Mouse (Mus musculus) limb, embryonic 10.5 days (tissue): ENCODE measurements at regions not wholly inside any gene's neighbourhood (a gene's known extent, or its start where the extent isn't known, plus 50 kb on each side); places are given as distances from the start of the nearest gene placed in this dataset.

Source experiments
- DNase-seq: peaks from one replicate; pipeline ENCODE4 v3.0.0-alpha.2; 2017; ENCODE audit warnings: low spot score
- H3K27ac ChIP-seq: fragments of 300-500 bp; sonication (generic); 2 replicates; pipeline ENCODE4 v1.5.1; 2016; ENCODE audit warnings: mild to moderate bottlenecking
- H3K27me3 ChIP-seq: fragments of 300-500 bp; sonication (generic); 2 replicates; pipeline ENCODE4 v1.6.1; 2016; ENCODE audit warnings: low read depth, mild to moderate bottlenecking; ENCODE audit not compliant: poor library complexity, severe bottlenecking
- H3K36me3 ChIP-seq: fragments of 300-500 bp; sonication (generic); 2 replicates; pipeline ENCODE4 v1.6.1; 2016; ENCODE audit warnings: mild to moderate bottlenecking, moderate library complexity
- H3K4me1 ChIP-seq: fragments of 300-500 bp; sonication (generic); 2 replicates; pipeline ENCODE4 v1.6.1; 2016
- H3K4me3 ChIP-seq: fragments of 300-500 bp; sonication (generic); 2 replicates; pipeline ENCODE4 v1.5.1; 2016; ENCODE audit warnings: mild to moderate bottlenecking, moderate library complexity
- H3K9me3 ChIP-seq: fragments of 300-500 bp; sonication (generic); replicated peaks from 2 replicates; pipeline ENCODE4 v1.6.1; 2016; ENCODE audit warnings: mild to moderate bottlenecking
- WGBS: fragments of 180-500 bp; shearing (Covaris S2); methylation state at CpG from one replicate; pipeline ENCODE4 v1.1.7; 2016; 5-methylcytosine and 5-hydroxymethylcytosine counted together

DNA sequence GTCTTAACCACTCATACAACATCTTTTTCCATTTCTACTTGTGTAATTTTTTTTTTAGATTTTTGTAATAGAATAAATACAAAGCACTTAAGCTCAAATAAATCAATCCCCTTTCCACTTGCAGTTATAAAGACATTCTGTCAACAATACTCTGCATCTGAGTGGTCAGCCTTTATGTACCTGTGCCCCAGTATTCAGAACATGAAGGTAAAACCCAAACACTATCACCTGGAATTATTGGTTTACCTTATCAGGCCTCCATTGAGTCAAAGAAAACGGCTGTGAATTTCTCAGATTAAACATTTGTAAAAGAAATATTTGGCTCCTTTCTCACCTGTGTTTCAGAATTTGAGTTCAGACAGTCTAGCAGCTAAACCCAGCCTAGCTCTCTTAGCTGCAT is 422.0 kb upstream of the Sptlc3 start:
- no peak overlapping the region for H3K27ac ChIP-seq
- no peaks in the 10 kb centered on the region for H3K27me3 ChIP-seq
- no peaks in the 10 kb centered on the region for H3K36me3 ChIP-seq
- no peak for DNase-seq
- no peak overlapping the region for H3K4me3 ChIP-seq
- H3K4me1 ChIP-seq, result no peaks in the 10 kb centered on the region
- H3K9me3 ChIP-seq, result no peaks in the 10 kb centered on the region
- WGBS, result 84% methylated on average over 1 of the region's 1 CpGs

GRCm38 (mm10) chr2:139093487-139094066 is 400.1 kb upstream of the Sptlc3 start:
- H3K4me1 ChIP-seq, result no peaks in the 10 kb centered on the region
- H3K9me3 ChIP-seq, result no peaks in the 10 kb centered on the region
- 62% methylated on average over 6 of the region's 6 CpGs for WGBS

DNA sequence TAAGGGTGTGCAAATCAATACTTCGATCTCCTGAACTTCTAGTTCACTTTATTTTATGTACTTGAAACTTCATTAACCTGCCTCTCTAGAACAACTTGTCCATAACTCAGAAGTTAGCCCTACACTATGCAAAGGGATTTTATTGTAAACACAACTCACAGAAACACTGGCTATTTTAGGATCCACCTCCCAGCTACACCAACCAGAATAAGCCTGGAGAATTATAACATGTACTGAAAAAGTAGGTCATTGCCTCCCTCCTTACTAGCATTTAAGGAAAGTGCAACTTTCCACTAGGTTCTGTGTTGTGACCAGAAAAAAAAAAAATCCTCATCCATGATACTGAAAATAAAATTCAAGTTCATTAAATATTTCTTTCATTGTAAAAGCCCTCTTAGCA is 382.0 kb upstream of the Sptlc3 start:
- no peak overlapping the region for H3K27ac ChIP-seq
- H3K9me3 ChIP-seq, result no peaks in the 10 kb centered on the region
- 88% methylated on average over 1 of the region's 1 CpGs for WGBS
- H3K4me1 ChIP-seq, result no peaks in the 10 kb centered on the region
- H3K27me3 ChIP-seq, result no peaks in the 10 kb centered on the region
- H3K4me3 ChIP-seq, result no peak overlapping the region
- no peaks in the 10 kb centered on the region for H3K36me3 ChIP-seq
- DNase-seq, result no peak

More at GRCm38 (mm10) chr2:139093487-139094066, 400.1 kb upstream of the Sptlc3 start:
- Histone ChIP-seq H3K27me3 (no peaks in the 10 kb centered on the region), H3K27ac (no peak overlapping the region), H3K36me3 (no peaks in the 10 kb centered on the region), H3K4me3 (no peak overlapping the region)
- no peak for DNase-seq

DNA sequence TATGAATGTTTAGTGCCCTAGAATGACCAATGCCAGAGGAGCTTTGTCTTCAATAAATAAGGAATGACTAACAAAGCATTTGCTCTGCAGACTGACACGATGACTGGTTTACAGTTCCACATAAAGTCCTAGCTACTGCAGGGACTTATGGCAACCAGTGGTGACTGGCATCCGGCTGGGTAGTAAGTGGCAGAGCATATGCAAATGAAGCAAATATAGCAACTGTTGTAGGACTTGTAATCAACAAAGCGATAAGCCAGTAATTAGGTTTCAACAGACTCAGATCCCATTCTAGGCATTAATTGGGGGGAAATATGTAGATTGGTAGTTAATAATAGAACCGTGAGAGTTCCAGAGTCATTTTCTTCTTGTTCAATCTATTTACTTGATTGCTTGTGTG is 379.2 kb upstream of the Sptlc3 start:
- Histone ChIP-seq H3K27me3 (no peaks in the 10 kb centered on the region), H3K27ac (no peak overlapping the region), H3K9me3 (no peaks in the 10 kb centered on the region), H3K36me3 (no peaks in the 10 kb centered on the region), H3K4me3 (no peak overlapping the region), H3K4me1 (no peaks in the 10 kb centered on the region)
- WGBS, result 93% methylated on average over 4 of the region's 4 CpGs
- no peak for DNase-seq

- 94% methylated on average over 1 of the region's 1 CpGs for WGBS
- DNase-seq, result no peak
- H3K27me3 ChIP-seq, result no peaks in the 10 kb centered on the region
- H3K36me3 ChIP-seq, result no peaks in the 10 kb centered on the region
- no peak overlapping the region for H3K4me3 ChIP-seq
- H3K4me1 ChIP-seq, result no peaks in the 10 kb centered on the region
- H3K9me3 ChIP-seq, result no peaks in the 10 kb centered on the region
- no peak overlapping the region for H3K27ac ChIP-seq
Observed at GRCm38 (mm10) chr2:139120905-139121304, 372.8 kb upstream of the Sptlc3 start.

- Histone ChIP-seq H3K27me3 (no peaks in the 10 kb centered on the region), H3K9me3 (no peaks in the 10 kb centered on the region), H3K4me1 (no peaks in the 10 kb centered on the region), H3K36me3 (no peaks in the 10 kb centered on the region), H3K27ac (no peak overlapping the region), H3K4me3 (no peak overlapping the region)
- 76% methylated on average over 1 of the region's 1 CpGs for WGBS
- no peak for DNase-seq
Observed at GRCm38 (mm10) chr2:139132121-139132520, 361.6 kb upstream of the Sptlc3 start.

- Histone ChIP-seq H3K4me3 (no peak overlapping the region), H3K4me1 (no peaks in the 10 kb centered on the region), H3K27ac (no peak overlapping the region), H3K9me3 (no peaks in the 10 kb centered on the region), H3K27me3 (no peaks in the 10 kb centered on the region), H3K36me3 (no peaks in the 10 kb centered on the region)
- no peak for DNase-seq
- WGBS, result 82% methylated on average over 1 of the region's 1 CpGs
Observed at GRCm38 (mm10) chr2:139147004-139147403, 346.7 kb upstream of the Sptlc3 start.

DNA sequence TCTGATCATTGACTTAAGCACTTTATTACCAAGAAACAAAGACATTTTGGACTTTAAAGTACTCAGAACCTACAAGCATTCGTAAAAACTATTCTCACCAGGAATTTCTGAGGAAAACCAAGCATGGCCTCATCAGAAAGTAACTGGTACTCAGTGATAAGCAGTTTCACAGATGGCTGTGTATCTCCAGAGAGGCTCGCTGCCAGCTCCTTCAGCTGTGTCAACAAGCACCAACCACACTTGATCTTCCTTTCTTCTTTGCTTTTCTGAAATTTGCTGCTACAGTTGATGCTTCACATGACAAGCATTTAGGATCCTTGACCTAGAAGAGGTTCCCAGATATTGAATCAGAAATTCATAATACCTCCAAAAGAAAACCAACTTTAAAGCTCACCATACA is 314.1 kb upstream of the Sptlc3 start:
- DNase-seq, result no peak
- no peaks in the 10 kb centered on the region for H3K4me1 ChIP-seq
- H3K9me3 ChIP-seq, result no peaks in the 10 kb centered on the region
- no peak overlapping the region for H3K27ac ChIP-seq
- WGBS, result 76% methylated on average over 2 of the region's 2 CpGs
- H3K27me3 ChIP-seq, result no peaks in the 10 kb centered on the region
- no peaks in the 10 kb centered on the region for H3K36me3 ChIP-seq
- H3K4me3 ChIP-seq, result no peak overlapping the region

- Histone ChIP-seq H3K27ac (no peak overlapping the region), H3K36me3 (no peaks in the 10 kb centered on the region), H3K27me3 (no peaks in the 10 kb centered on the region), H3K9me3 (no peaks in the 10 kb centered on the region), H3K4me3 (no peak overlapping the region), H3K4me1 (no peaks in the 10 kb centered on the region)
- WGBS, result 88% methylated on average over 2 of the region's 2 CpGs
- no peak for DNase-seq
Observed at GRCm38 (mm10) chr2:139198281-139198680, 295.4 kb upstream of the Sptlc3 start.

DNA sequence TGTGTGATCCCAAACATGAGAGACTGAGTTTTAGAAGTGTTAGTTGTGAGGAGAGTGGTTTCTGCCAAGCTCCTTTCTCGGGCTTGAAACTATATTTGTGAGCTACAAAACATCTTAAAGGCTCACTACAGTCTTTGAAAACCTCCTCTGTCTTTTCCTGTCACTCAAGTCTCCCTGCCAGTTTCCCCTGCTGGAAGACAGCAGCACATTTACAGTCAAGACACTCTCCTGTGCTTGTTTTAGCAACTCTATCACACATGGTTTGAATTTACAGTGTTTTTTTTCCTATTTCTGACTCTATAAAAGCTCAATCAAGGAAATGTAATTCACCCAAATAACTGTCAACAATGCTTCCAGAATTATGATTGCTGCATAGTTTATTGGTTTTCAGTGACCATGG is 286.1 kb upstream of the Sptlc3 start:
- Histone ChIP-seq H3K27me3 (no peaks in the 10 kb centered on the region), H3K4me3 (no peak overlapping the region), H3K9me3 (no peaks in the 10 kb centered on the region), H3K4me1 (no peaks in the 10 kb centered on the region), H3K36me3 (no peaks in the 10 kb centered on the region), H3K27ac (no peak overlapping the region)
- DNase-seq, result no peak
- 65% methylated on average over 1 of the region's 1 CpGs for WGBS

- 27% methylated on average over 9 of the region's 9 CpGs for WGBS
- peak; percentile 70 for DNase-seq
- H3K27ac ChIP-seq, result peak overlapping the region; percentile 78
- H3K9me3 ChIP-seq, result no peaks in the 10 kb centered on the region
- H3K36me3 ChIP-seq, result no peaks in the 10 kb centered on the region
- H3K4me3 ChIP-seq, result 0 out of 2 replicates have a peak overlapping the region, but pooled peaks have one; percentile 13
- H3K27me3 ChIP-seq, result no peaks in the 10 kb centered on the region
- peaks cover 12% of the 10 kb centered on the region for H3K4me1 ChIP-seq
Observed at GRCm38 (mm10) chr2:139220757-139221400, 272.8 kb upstream of the Sptlc3 start.

DNA sequence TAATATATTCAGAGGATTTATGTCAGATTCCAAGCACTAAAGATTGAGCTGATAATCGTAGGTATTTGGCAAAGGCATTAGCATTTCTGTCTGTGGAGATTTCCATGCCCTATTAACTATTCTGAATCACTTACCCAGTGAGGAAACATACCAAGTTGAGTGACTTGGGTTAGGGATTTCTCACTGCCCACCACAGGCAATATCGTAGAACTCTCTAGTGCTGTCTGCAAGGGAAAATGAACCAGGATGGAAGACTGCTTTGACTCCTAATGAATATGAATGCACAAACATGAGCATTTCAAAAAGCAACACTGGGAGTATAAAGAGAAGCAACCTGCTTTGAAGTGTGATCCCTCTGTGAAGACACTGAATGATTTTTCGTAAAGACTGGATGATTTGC is 263.3 kb upstream of the Sptlc3 start:
- H3K36me3 ChIP-seq, result no peaks in the 10 kb centered on the region
- H3K27me3 ChIP-seq, result no peaks in the 10 kb centered on the region
- no peaks in the 10 kb centered on the region for H3K9me3 ChIP-seq
- no peaks in the 10 kb centered on the region for H3K4me1 ChIP-seq
- WGBS, result 78% methylated on average over 3 of the region's 3 CpGs
- no peak overlapping the region for H3K4me3 ChIP-seq
- no peak for DNase-seq
- H3K27ac ChIP-seq, result no peak overlapping the region

DNA sequence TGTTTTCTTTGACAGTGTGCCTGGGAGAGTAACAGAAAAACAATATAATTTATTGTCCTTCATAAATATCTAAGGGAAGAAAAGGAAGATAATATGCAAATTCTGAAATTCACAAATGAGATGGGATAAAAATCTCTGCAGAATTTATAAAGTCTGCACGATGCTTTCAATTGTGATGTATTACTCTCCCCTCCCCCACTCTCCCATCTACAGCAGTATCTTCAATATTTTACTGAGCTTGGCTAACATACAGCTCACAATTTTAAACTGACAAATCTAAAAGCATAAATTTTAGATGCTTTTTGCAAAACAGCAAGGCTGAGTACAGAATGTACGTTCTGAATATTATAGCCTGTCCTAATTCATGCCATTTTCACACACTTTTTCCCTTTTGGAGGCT is 243.6 kb upstream of the Sptlc3 start:
- DNase-seq, result no peak
- 89% methylated on average over 2 of the region's 2 CpGs for WGBS
- Histone ChIP-seq H3K36me3 (no peaks in the 10 kb centered on the region), H3K4me3 (no peak overlapping the region), H3K27me3 (no peaks in the 10 kb centered on the region), H3K9me3 (no peaks in the 10 kb centered on the region), H3K4me1 (no peaks in the 10 kb centered on the region), H3K27ac (no peak overlapping the region)

GRCm38 (mm10) chr2:139267119-139267518 is 226.6 kb upstream of the Sptlc3 start:
- Histone ChIP-seq H3K27me3 (no peaks in the 10 kb centered on the region), H3K4me3 (no peak overlapping the region), H3K27ac (no peak overlapping the region), H3K9me3 (no peaks in the 10 kb centered on the region), H3K4me1 (no peaks in the 10 kb centered on the region), H3K36me3 (no peaks in the 10 kb centered on the region)
- WGBS, result 94% methylated on average over 2 of the region's 2 CpGs
- DNase-seq, result no peak
